Mouse (Mus musculus): ENCODE results near the gene Tph1.
"Not testable (repeated sequence)": the region's sequence is repeated elsewhere in the genome, so short reads cannot be mapped to it uniquely, and the experiment has no call there.

Tph1 gene

DNA sequence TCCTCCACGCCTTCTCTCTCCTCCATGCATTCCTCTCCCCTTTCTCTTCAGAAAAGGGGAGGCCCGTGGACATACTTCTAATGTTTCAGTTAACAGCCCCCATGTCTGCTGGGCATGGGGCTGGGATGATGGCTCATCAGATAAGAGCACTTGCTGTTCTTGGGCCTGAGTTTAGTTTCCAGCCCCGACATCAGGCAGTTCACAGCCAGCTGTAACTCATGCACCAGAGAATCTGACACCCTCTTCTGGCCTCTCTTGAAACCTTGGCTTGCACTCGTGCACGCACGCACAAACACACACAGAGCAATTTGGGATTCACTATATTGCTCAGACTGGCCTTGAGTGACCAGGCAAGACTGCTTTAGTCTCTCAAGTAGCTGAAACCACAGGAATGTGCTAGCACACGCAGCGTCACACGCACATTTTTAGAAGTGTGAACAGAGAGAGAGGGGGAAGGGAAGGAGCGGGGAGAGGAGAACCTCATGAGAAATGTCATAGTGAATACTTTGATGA, at the start of gene Tph1:
Gene Tph1, minus strand, starts transcription at position 378 of the 513 bp plus-strand sequence.
- no peak for DNase-seq (ENCODE audit: low spot score in 2 of 2)

- no peak for DNase-seq (ENCODE audit: low spot score in 2 of 2)
These were observed 48.1 kb upstream of the Tph1 start for GRCm38 (mm10) chr7:46720460-46720859.

GRCm38 (mm10) chr7:46719526-46719925, 47.2 kb upstream of the Tph1 start:
- DNase-seq (ENCODE audit: low spot score in 2 of 2) = no peak

DNA sequence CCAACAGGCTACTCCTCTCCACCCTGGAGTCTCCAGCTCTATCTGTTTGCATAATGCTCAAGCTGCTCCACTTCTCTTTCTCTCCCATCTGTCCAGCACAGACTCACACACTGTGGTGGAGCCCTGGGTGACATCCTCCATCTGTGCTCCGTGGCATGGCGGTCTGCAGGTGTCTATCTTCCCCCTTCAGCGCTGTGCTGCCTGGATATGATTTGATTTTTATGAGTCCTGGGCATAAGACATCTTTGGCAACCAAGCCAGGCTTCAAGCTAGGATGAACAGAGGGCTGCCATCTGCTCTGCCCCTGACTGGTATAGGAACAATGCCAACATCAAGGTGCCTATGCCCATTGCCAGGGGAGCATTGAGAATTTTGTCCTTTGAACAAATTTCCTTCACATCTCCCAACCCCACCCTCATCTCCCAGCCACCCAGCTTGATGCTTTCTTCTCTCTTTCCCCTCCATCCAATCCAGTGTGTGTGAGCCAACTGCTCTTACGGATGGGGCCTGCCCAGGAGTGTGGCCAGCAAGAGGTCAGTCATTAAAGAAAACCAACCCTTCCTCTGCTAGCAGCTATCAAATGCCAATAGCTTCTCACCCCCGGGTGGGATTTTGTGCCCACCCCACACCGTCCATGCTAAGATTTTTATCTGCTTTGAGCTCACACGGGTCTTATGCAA, 46.4 kb upstream of the Tph1 start:
- DNase-seq (ENCODE audit: low spot score in 2 of 2) = no peak

DNA sequence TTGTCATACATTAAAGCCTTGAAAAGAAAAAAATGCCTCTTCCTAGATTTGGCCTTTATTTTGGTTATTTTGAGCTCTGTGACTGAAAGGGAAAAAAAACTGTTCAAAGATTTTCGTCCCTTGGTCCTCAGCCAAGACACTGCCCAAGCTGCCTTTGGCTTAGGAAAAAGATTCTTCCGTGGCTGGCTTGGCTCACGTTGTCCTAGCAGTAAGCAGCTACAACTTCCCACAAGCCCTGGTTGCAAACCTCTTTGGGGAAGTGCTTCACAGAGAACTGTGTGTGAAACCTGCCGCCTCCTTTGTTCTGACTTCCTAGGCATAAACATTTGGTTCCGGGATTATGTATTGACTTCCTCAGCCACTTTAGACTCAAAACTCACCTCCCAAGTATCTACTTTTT, 44.6 kb upstream of the Tph1 start:
- DNase-seq (ENCODE audit: low spot score in 2 of 2) = no peak

DNA sequence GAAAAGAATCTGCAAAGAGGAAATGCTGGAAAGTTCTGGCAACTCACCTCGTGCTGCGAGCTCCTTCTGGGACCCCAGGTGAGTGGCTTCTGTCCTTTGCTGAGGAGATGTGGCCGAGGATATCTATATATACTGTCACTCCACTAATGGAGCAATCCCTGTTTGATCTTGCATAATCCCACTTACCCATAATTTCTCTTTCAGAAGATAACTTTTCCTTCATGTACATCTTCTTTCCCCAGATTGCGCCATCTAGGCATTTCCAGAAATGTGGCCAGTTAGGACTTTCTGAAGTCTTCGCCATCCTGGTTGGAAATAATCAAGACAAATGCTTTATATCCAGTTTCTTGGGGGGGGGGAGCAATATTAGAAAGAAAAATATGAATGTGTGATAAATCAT, 43.3 kb upstream of the Tph1 start, which contains the start of gene Saa3:
Gene Saa3, minus strand, starts transcription at position 101 of the 400 bp plus-strand sequence.
- DNase-seq (ENCODE audit: low spot score in 2 of 2) = no peak

GRCm38 (mm10) chr7:46714518-46714917, 42.2 kb upstream of the Tph1 start:
- DNase-seq (ENCODE audit: low spot score in 2 of 2) = peak in 1 of 2 experiments; percentile 39

- DNase-seq (ENCODE audit: low spot score in 2 of 2) = no peak
These were observed 39.9 kb upstream of the Tph1 start for GRCm38 (mm10) chr7:46712250-46712649.

- DNase-seq (ENCODE audit: low spot score in 2 of 2) = peak in 1 of 2 experiments; percentile 76
These were observed 38.1 kb upstream of the Tph1 start, which contains the start of gene Saal1 for GRCm38 (mm10) chr7:46710390-46710844. Gene Saal1, minus strand, starts transcription at chr7:46710680.

DNA sequence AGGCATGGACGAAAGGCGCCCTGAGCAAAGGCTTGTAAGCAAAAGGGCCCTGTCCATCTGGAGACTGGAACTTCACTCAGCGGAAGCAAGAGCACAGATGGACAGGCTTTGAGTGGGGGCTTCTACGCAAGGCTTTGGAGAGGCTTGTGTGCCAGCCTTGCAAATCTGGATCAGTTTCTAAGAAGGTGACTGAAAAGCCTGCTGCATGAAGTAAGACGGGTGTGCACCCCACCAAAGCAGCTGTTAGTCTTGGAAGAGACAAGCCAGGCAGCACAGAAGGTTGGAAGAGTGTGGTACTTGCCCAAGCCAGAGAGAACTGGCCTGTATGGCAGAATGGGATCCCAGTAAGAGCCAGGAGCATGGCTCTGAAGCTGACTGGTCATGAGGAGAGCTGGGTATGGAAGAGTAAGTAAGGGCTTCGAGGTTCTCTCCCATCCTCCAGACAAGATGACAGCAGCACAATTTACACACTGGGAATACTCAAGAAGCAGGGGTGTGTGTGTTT, 28.2 kb upstream of the Tph1 start:
- DNase-seq (ENCODE audit: low spot score in 2 of 2) = no peak

GRCm38 (mm10) chr7:46696754-46697153, 24.4 kb upstream of the Tph1 start:
- DNase-seq (ENCODE audit: low spot score in 2 of 2) = no peak

- DNase-seq (ENCODE audit: low spot score in 2 of 2) = no peak
These were observed 14.5 kb upstream of the Tph1 start for GRCm38 (mm10) chr7:46686827-46687226.

- no peak for DNase-seq (ENCODE audit: low spot score in 2 of 2)
These were observed 8.4 kb upstream of the Tph1 start for GRCm38 (mm10) chr7:46680732-46681131.

DNA sequence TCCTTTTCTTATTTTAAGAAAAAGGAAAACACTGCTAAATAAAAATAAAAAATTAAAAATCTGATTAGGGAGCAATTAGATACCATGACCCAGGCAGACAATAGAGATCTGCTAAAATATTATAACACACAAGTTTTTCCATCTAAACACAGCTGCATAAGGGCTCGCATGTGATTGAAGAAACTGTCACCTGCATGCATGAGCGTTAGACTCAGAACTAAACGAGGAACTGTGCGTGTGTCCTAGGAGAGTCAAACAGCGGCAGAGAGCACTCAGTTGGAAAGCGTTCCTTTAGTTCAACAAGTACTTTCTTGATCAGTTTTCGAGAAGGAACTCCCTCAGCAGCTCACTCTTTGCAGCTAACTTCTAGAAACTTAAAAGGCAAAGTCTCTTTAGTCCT, 6.7 kb upstream of the Tph1 start:
- not testable (repeated sequence) for DNase-seq (ENCODE audit: low spot score in 2 of 2)

GRCm38 (mm10) chr7:46678417-46678816, 6.1 kb upstream of the Tph1 start:
- DNase-seq (ENCODE audit: low spot score in 2 of 2) = no peak

DNA sequence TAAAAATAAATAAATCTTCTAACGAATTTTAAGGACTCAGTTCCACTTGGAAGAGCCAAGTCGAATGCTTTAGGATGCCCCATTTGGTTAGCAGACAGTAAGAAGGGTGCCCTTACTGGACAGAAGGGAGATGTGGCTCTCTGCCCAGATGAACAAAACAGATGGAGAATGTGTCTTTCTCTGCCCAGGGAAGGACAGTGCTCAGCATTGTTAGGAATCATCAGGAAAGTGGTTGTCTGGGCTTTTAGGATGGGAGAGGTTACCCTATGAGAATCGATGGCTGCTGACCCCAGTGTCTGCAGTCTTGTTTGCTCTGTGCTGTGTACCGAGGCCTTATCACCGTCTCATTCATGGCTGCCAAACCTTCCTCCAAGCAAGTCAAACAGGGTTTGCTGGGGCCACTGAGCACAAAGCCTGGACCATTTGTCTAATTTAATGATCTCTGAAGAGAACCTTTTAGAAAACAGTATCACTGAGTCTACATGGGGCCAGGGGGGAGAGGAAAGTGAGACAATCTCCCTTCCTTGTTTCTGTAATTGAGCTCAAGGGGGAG, 4.5 kb upstream of the Tph1 start:
- no peak for DNase-seq (ENCODE audit: low spot score in 2 of 2)

DNA sequence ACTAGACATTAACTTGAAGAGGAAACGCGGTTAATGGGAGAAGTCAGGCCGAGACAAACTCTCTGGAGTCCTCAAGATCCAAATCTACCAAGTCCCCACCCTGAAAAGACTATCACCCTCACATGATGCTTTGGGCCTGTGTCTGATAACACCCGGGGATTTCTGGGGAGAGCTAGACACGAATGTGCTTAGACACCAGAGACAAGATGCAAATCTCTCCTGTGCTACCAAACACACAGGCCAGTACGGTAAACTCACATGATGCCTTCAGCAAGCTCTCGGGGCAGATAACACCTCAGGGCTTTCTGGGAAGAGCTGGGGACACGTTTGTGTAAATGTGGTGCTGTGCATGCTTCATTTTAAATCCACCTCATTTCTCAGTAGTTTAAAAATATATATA, 3.5 kb upstream of the Tph1 start:
- DNase-seq (ENCODE audit: low spot score in 2 of 2) = no peak

DNA sequence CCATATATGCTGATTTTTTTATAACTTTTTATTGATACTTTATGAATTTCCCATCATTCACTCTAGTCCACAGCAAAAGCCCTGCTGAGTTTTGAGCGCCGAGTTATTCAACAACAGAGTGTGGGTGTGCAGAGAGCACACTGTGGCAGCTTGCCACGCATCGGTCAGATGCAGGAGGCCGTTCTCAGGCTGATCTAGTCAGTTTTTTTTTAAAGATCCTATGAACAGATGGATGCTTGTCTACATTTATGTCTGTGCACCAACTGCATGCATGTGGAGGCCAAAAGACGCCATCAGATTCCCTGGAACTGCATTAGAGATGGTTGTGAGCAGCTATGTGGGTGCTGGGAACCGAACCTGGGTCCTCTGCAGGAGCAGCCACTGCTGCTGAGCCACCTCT, 2.7 kb upstream of the Tph1 start:
- DNase-seq (ENCODE audit: low spot score in 2 of 2) = no peak

DNA sequence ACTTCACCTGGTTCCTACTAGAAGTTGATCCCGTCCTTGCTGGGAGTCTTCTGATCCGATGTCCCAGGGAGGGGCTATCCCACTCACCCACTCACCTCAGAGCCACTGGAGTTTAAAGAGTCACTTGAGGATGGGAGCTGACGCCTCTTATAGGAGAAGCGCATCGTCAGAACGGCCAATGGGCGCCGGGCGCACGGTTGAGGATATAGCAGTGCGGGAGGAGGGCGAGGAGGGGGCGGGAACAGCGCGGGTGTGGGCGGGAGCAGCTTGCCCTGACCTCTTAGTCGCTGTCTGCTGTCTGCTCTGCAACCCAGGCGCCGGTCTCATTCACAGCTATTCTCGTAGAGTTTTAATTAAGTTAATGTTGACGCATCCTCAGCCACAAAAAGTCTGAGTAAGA, 5.1 kb downstream of the Tph1 start:
- DNase-seq (ENCODE audit: low spot score in 2 of 2) = no peak

DNA sequence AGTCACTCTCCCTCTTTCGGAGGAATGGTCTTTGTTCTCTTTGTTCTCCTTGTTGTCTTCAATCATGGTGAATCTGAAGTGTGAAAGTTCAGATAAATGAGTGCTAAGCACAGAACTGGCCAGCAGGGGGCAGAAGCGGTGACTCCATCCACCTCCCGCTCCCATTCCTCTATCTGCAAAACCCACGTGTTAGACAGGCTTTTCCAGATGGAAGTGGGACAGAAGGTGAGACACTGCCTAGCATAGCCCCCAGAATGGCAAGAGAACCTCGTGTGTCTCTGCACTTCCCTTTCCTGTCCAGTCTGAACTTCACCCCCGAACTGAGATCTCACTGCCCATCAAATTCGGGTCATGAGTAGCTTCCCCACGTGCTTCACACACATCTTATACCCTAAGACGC, 7.1 kb downstream of the Tph1 start:
- peak in 1 of 2 experiments; percentile 14 for DNase-seq (ENCODE audit: low spot score in 2 of 2)

DNA sequence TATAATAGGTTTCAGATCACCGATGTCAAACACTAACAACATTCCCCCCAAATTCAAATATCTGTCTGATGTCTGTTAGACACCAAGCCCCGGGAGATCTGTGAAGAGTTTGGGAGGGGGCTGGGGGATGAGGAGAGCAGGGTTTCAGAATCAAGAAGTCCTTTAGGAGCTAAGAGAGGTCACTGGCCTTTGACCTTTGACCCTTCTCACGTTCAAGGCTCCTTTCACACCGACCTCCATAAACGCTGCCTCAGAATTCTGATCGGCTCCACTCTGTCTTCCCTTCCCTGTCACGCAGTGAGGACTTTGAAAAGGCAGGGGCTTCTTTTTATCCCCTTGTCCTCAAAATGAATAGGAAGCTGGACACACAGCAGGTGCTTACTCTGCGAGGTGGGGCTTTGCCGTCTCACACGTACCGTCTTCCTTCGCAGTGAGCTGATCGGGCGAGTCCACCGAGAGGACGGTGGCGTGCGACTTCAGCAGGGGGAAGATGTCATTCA, 10.7 kb downstream of the Tph1 start:
- DNase-seq (ENCODE audit: low spot score in 2 of 2) = no peak

DNA sequence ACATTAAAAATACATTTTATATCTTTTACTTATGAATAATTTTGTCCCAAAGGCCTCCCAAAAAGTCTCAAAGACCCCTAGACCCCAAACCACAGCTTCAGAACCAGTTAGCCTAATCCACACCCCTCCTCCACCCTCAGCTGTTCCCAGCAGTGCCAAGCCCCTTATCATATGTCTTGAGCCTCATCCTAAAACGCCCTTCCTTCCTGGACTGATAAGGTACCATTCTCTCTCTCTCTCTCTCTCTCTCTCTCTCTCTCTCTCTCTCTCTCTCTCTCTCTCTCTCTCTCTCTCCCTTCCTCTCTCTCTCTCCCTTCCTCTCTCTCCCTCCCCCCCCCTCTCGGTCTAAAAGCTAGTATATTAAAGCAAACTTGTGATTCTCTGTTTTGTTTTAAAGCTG, 20.1 kb downstream of the Tph1 start:
- no peak for DNase-seq (ENCODE audit: low spot score in 2 of 2)

DNA sequence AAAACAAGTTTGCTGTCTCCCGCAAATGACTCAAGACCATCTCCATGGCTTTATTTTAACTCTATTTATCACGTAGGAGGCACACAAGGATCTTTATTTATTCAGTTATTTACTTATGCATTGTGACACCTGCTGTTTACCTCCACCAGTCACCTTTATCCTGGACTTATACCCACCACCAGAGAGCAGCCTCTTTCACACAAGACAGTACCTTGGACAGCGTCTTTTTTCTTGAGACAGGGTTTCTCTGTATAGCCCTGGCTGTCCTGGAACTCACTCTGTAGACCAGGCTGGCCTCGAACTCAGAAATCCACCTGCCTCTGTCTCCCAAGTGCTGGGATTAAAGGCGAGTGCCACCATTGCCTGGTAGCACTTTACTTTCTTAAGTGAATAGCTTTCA, 22.1 kb downstream of the Tph1 start:
- not testable (repeated sequence) for DNase-seq (ENCODE audit: low spot score in 2 of 2)
